Mouse (Mus musculus) small intestine, adult 2 months (tissue): ENCODE data around the gene Etv5.

Source experiments
- CTCF ChIP-seq: fragments of 200-500 bp; IDR thresholded peaks from 2 replicates; pipeline ENCODE4 v1.5.1; 2012; ENCODE audit warnings: low read depth, mild to moderate bottlenecking, control low read depth, inconsistent platforms, low read length, moderate library complexity, mixed read lengths; ENCODE audit not compliant: insufficient replicate concordance, insufficient read length; ENCODE audit errors: extremely low read depth
- POLR2A ChIP-seq: fragments of 200-500 bp; IDR thresholded peaks from 2 replicates; pipeline ENCODE4 v1.6.1; 2012; ENCODE audit warnings: low read depth, mild to moderate bottlenecking, control low read depth, inconsistent platforms, low read length, moderate library complexity

GRCm38 (mm10) chr16:22440269-22440668 lies 750 bp upstream of the Etv5 start:
- 0 out of 2 replicates have a peak, but pooled peaks have one; percentile 27 for TF ChIP-seq CTCF
- no peak for TF ChIP-seq POLR2A
